Mouse (Mus musculus): ENCODE measurements around the gene Ppp6r3. TPM values are rescaled to one million over a fixed set of nuclear protein-coding genes. Genes with fewer than 3 reads are reported as not detected.

Gene Ppp6r3
- polyA plus RNA-seq, 1 experiment from 2014 or later = 60.1 TPM

GRCm38 (mm10) chr19:3424214-3424613, 151.3 kb downstream of the Ppp6r3 start:
- Histone ChIP-seq H3K9me3 (no peaks in the 10 kb centered on the region), H3K4me3 (no peak overlapping the region), H3K36me3 (no peaks in the 10 kb centered on the region), H3K4me2 (no peak overlapping the region), H3K27ac (no peak overlapping the region), H3K27me3 (no peaks in the 10 kb centered on the region), H3K4me1 (0 out of 2 replicates have a peak, but pooled peaks cover 3% of the 10 kb centered on the region), H3K9ac (no peak overlapping the region)
- WGBS = 56% methylated on average over 2 of the region's 2 CpGs
- ATAC-seq (ENCODE audit: borderline replicate concordance, extremely low read depth, low FRiP score, low TSS enrichment) = no peak

DNA sequence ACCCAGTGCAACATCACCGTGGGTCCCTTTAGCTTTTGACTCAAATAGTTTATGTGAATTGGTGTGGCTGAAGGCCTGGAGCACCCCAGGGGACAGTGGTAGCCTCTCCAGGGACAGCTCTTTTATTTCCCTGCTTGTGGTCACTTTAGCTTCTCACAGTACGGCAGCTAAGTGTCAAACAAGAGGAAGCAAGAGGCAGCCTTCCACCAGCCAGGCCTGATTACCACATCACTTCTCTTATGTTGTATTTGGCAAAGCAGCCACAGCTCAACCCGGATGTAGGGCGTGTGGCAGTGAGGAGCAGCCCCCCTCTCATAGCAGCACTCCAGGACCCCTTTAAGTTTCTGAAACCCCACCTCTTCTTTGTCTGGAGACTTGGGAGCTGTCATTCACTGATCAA, 152.6 kb downstream of the Ppp6r3 start:
- Histone ChIP-seq H3K4me2 (no peak overlapping the region), H3K9me3 (no peaks in the 10 kb centered on the region), H3K4me1 (0 out of 2 replicates have a peak, but pooled peaks cover 3% of the 10 kb centered on the region), H3K4me3 (no peak overlapping the region), H3K27me3 (no peaks in the 10 kb centered on the region), H3K9ac (no peak overlapping the region), H3K36me3 (no peaks in the 10 kb centered on the region), H3K27ac (no peak overlapping the region)
- ATAC-seq (ENCODE audit: borderline replicate concordance, extremely low read depth, low FRiP score, low TSS enrichment) = no peak
- 31% methylated on average over 4 of the region's 4 CpGs for WGBS

GRCm38 (mm10) chr19:3422488-3422887, 153.1 kb downstream of the Ppp6r3 start:
- WGBS = 67% methylated on average over 6 of the region's 6 CpGs
- Histone ChIP-seq H3K4me3 (no peak overlapping the region), H3K9ac (no peak overlapping the region), H3K27ac (no peak overlapping the region), H3K4me1 (0 out of 2 replicates have a peak, but pooled peaks cover 3% of the 10 kb centered on the region), H3K36me3 (no peaks in the 10 kb centered on the region), H3K9me3 (no peaks in the 10 kb centered on the region), H3K27me3 (no peaks in the 10 kb centered on the region), H3K4me2 (no peak overlapping the region)
- ATAC-seq (ENCODE audit: borderline replicate concordance, extremely low read depth, low FRiP score, low TSS enrichment) = no peak

DNA sequence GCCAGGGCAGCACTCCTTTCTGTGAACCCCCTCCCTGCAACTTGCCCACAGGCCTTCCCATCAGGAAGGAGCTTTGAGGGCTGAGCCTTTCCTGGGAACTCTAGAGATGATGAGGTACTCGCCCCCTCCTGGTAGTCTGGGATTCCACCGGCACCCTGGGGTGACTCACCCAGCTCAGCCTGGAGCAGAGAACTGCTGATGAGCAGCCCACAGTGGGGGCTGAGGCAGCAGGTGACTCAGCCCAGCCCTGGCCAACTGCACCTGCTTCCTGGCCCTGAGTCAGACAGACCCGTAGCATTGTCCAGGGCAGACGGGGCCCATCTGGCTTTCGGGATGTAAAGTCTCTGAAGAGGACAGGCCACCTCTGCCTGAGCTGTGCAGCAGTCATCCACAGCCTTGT, 156.3 kb downstream of the Ppp6r3 start:
- H3K4me2 ChIP-seq = no peak overlapping the region
- ATAC-seq (ENCODE audit: borderline replicate concordance, extremely low read depth, low FRiP score, low TSS enrichment) = no peak
- H3K9me3 ChIP-seq = no peaks in the 10 kb centered on the region
- H3K36me3 ChIP-seq = no peaks in the 10 kb centered on the region
- H3K27ac ChIP-seq = no peak overlapping the region
- peaks cover 11% of the 10 kb centered on the region for H3K27me3 ChIP-seq
- no peak overlapping the region for H3K9ac ChIP-seq
- H3K4me1 ChIP-seq = peaks cover 6% of the 10 kb centered on the region
- H3K4me3 ChIP-seq = no peak overlapping the region
- 49% methylated on average over 5 of the region's 5 CpGs for WGBS

DNA sequence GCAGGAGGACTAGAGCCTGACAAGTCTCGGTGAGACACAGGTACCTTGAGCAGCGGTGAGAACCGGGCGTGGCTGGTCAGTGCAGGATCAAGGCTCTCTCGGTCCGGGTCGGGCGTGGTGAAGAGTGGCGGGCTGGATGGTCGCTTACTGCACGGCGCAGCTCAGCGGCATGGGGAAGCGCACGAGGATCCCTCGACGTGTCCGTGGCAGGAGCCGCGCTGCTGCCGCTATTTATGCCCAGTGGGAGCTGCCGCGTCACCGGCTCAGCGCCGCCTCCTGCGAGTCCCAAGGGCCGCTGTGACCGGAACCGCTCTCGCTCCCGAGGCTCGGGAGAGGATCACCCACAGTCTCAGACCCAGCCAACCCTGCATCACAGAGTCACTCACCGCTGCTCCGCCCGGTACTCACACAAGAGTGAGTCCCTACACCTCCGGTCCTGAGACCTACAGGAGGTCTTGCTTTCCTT, 161.2 kb downstream of the Ppp6r3 start, which contains the start of gene Gal:
Gal (minus strand) TSS at position 277 of the 466 bp plus-strand sequence.
- ATAC-seq (ENCODE audit: borderline replicate concordance, extremely low read depth, low FRiP score, low TSS enrichment) = peak; percentile 46

GRCm38 (mm10) chr19:3405531-3406281, 169.8 kb downstream of the Ppp6r3 start:
- ATAC-seq (ENCODE audit: borderline replicate concordance, extremely low read depth, low FRiP score, low TSS enrichment) = no peak
- H3K9ac ChIP-seq = no peak overlapping the region
- no peaks in the 10 kb centered on the region for H3K27me3 ChIP-seq
- 54% methylated on average over 1 of the region's 1 CpGs for WGBS
- H3K4me3 ChIP-seq = no peak overlapping the region
- no peaks in the 10 kb centered on the region for H3K4me1 ChIP-seq
- no peaks in the 10 kb centered on the region for H3K9me3 ChIP-seq
- H3K4me2 ChIP-seq = no peak overlapping the region
- no peak overlapping the region for H3K27ac ChIP-seq
- no peaks in the 10 kb centered on the region for H3K36me3 ChIP-seq

More for the DNA sequence above, 161.2 kb downstream of the Ppp6r3 start, which contains the start of gene Gal:
- Histone ChIP-seq H3K9me3 (no peaks in the 10 kb centered on the region), H3K4me1 (peaks cover 7% of the 10 kb centered on the region), H3K4me2 (peak within 1 kb of the TSS; percentile 57), H3K36me3 (no peaks in the 10 kb centered on the region), H3K9ac (peak within 1 kb of the TSS; percentile 19), H3K27me3 (peaks cover 30% of the 10 kb centered on the region), H3K27ac (no peak within 1 kb of the TSS), H3K4me3 (peak within 1 kb of the TSS; percentile 31)
- WGBS = 3% methylated on average over 37 of the region's 37 CpGs

Other genes with a start within 250 kb of the Ppp6r3 start
- gene Tesmin, start 186.9 kb downstream of the Ppp6r3 start, polyA plus RNA-seq (2015; fragmentation: Nextera tagmentation; extraction: Ambion mirVana) = 0.45 and 0.61 TPM in 2 replicates
- 0.68 and 1.0 TPM in 2 replicates for gene Gal, start 161.2 kb downstream of the Ppp6r3 start, polyA plus RNA-seq (2015; fragmentation: Nextera tagmentation; extraction: Ambion mirVana)
- 7.7 TPM in 2 replicates for gene Lrp5, start 110.8 kb upstream of the Ppp6r3 start, polyA plus RNA-seq (2015; fragmentation: Nextera tagmentation; extraction: Ambion mirVana)
- gene 1810055G02Rik, start 132.5 kb upstream of the Ppp6r3 start, polyA plus RNA-seq (2015; fragmentation: Nextera tagmentation; extraction: Ambion mirVana) = 31.9 and 32.2 TPM in 2 replicates
- gene Kmt5b, start 191.7 kb upstream of the Ppp6r3 start, polyA plus RNA-seq (2015; fragmentation: Nextera tagmentation; extraction: Ambion mirVana) = 25.9 and 31.8 TPM in 2 replicates

All from lung, embryonic 15.5 days (tissue).